Mouse (Mus musculus) yolk sac, embryonic 10.5 days (tissue): Measurements from ENCODE around the gene Fcgr3.
"Not testable (repeated sequence)": the region's sequence is repeated elsewhere in the genome, so short reads cannot be mapped to it uniquely, and the experiment has no call there.

Experiments used
- DNase-seq: peaks from one replicate; pipeline ENCODE4 v3.0.0-alpha.2; 2017; ENCODE audit warnings: low spot score

The Fcgr3 gene

GRCm38 (mm10) chr1:171085718-171086117 lies 21.0 kb upstream of the Fcgr3 start:
- no peak for DNase-seq

- not testable (repeated sequence) for DNase-seq
Measured at GRCm38 (mm10) chr1:171081512-171082231, 16.9 kb upstream of the Fcgr3 start.

- DNase-seq: not testable (repeated sequence)
Measured at GRCm38 (mm10) chr1:171079825-171080224, 15.1 kb upstream of the Fcgr3 start.

- not testable (repeated sequence) for DNase-seq
Measured at GRCm38 (mm10) chr1:171079345-171079744, 14.6 kb upstream of the Fcgr3 start.

GRCm38 (mm10) chr1:171078419-171078818 lies 13.7 kb upstream of the Fcgr3 start:
- DNase-seq: not testable (repeated sequence)

- DNase-seq: not testable (repeated sequence)
Measured at GRCm38 (mm10) chr1:171077955-171078354, 13.2 kb upstream of the Fcgr3 start.

GRCm38 (mm10) chr1:171077192-171077591 lies 12.5 kb upstream of the Fcgr3 start:
- DNase-seq: not testable (repeated sequence)

- not testable (repeated sequence) for DNase-seq
Measured at GRCm38 (mm10) chr1:171076176-171076575, 11.4 kb upstream of the Fcgr3 start.

- DNase-seq: peak; percentile 83
Measured at GRCm38 (mm10) chr1:171074283-171074682, 9.5 kb upstream of the Fcgr3 start.

GRCm38 (mm10) chr1:171072217-171072616 lies 7.5 kb upstream of the Fcgr3 start:
- DNase-seq: not testable (repeated sequence)

- not testable (repeated sequence) for DNase-seq
Measured at GRCm38 (mm10) chr1:171071726-171072125, 7.0 kb upstream of the Fcgr3 start.

- DNase-seq: not testable (repeated sequence)
Measured at GRCm38 (mm10) chr1:171070879-171071278, 6.1 kb upstream of the Fcgr3 start.

GRCm38 (mm10) chr1:171069508-171069907 lies 4.8 kb upstream of the Fcgr3 start:
- DNase-seq: not testable (repeated sequence)

GRCm38 (mm10) chr1:171067928-171068327 lies 3.2 kb upstream of the Fcgr3 start:
- not testable (repeated sequence) for DNase-seq

GRCm38 (mm10) chr1:171066583-171066982 lies 1.8 kb upstream of the Fcgr3 start:
- DNase-seq: not testable (repeated sequence)

- DNase-seq: not testable (repeated sequence)
Measured at GRCm38 (mm10) chr1:171065768-171066167, 1.0 kb upstream of the Fcgr3 start.

GRCm38 (mm10) chr1:171065243-171065587 lies 480 bp upstream of the Fcgr3 start:
- not testable (repeated sequence) for DNase-seq

GRCm38 (mm10) chr1:171063569-171064490 lies 905 bp downstream of the Fcgr3 start:
- DNase-seq: peak; percentile 54

- no peak for DNase-seq
Measured at GRCm38 (mm10) chr1:171061566-171061965, 3.2 kb downstream of the Fcgr3 start.

GRCm38 (mm10) chr1:171060392-171060791 lies 4.3 kb downstream of the Fcgr3 start:
- peak; percentile 90 for DNase-seq

GRCm38 (mm10) chr1:171059203-171059602 lies 5.5 kb downstream of the Fcgr3 start:
- DNase-seq: peak; percentile 52

GRCm38 (mm10) chr1:171057253-171057652 lies 7.5 kb downstream of the Fcgr3 start:
- peak; percentile 58 for DNase-seq

GRCm38 (mm10) chr1:171053305-171053704 lies 11.4 kb downstream of the Fcgr3 start:
- no peak for DNase-seq
